Mouse (Mus musculus) G1E (cell line): ENCODE results near the gene Prkar2b.

Experiments used
- CTCF ChIP-seq: IDR thresholded peaks from 2 replicates; pipeline ENCODE4 v1.5.1; 2012; ENCODE audit warnings: low read depth, low read length, inconsistent platforms, mixed read lengths
- GATA1 ChIP-seq: IDR thresholded peaks from 2 replicates; pipeline ENCODE4 v1.6.1; 2012; ENCODE audit warnings: borderline replicate concordance, low read length, inconsistent platforms, mixed read lengths
- GATA2 ChIP-seq: IDR thresholded peaks from 2 replicates; pipeline ENCODE4 v1.6.1; 2012; ENCODE audit warnings: low read depth, low read length, inconsistent platforms, borderline replicate concordance

GRCm38 (mm10) chr12:31967536-31967935, 93.6 kb downstream of the Prkar2b start:
- TF ChIP-seq CTCF (peak; percentile 59), GATA1 (no peak), GATA2 (no peak)
